In the genomic region with DNA sequence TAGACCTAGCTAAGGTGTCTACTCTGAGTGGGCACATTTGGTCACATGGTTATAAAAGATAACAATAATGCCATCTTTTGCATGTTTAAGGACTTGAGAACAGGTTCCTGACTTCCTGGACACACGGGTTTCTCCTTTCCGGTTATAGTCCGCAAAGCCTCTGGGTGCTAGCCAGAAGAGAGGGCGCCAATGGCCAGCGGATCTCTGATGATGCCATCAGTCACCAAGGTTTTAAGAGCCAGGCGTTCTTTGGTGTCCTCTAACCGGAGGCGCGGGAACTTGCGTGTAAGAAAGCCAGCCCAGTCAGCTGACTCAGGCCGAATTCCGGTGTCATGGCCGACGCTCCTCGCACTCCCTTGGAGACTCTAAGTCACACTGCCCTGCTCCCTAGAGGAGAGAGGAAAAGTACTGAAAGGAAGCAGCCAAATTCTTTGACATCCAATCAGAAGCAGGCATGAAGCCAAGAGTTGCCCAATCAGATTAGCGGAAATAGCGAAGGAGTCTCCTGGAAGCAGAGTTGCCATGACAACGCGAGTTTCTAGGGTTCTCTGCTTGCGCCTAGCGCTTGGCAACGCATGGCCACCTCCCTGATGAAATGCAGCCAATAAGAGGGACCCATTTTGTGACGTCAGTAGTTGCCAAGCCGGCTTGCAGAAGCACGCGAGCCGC, we compare ENCODE assay signal across 7 mouse cellular contexts. TPM values are rescaled to one million over a fixed set of nuclear protein-coding genes. Genes with fewer than 3 reads are reported as not detected.
A peak's percentile ranks its signal among the peaks of the same experiment; 100 is the strongest.
DNase-seq lines count a peak whose midpoint lies in the region; ATAC-seq lines count a peak whose summit lies in the region.

No protein-coding gene starts in this region.

- ATAC-seq in inflammation-experienced regulatory T-cells, adult 6 months: peak; percentile 93
- peak; percentile 74 for ATAC-seq in megakaryocyte-erythroid progenitor cell, adult 5-6 weeks (replicated peaks; ENCODE audit: low FRiP score, low TSS enrichment, poor library complexity, severe bottlenecking)

- DNase-seq in adrenal gland, adult 18-20 months (ENCODE audit: low spot score in 2 of 2): peak; percentile 60 to 67
- peak; percentile 100 for DNase-seq in embryo, embryonic 10.5 days (ENCODE audit: low spot score)
- peak; percentile 81 for DNase-seq in gastrocnemius, postnatal 14 days
- DNase-seq in left cerebral cortex, postnatal 10 days (ENCODE audit: extremely low spot score in 1 of 2, low spot score in 2 of 2): peak; percentile 96 to 99
- DNase-seq in right cerebral cortex, postnatal 25 days: peak; percentile 93

- intact Hi-C loops in gastrocnemius, postnatal 14 days (cut with DNase I; ENCODE audit: low total_unique reads): no loop called here
- intact Hi-C loops in left cerebral cortex, postnatal 10 days (cut with DNase I): no loop called here

RNA-seq across cellular contexts. Expression of a gene that starts 19.9 kb away (rescaled TPM):
- total RNA-seq in adrenal gland, adult 18-20 months (2021): 1 to 10 TPM in 1 of 2 experiments, under 1 TPM in 1; 0.86 to 1.0 TPM
- total RNA-seq in gastrocnemius, postnatal 14 days (2021): not detected
- polyA plus RNA-seq in inflammation-experienced regulatory T-cells, adult 6 months (2017; shearing (Covaris generic)): not detected
- 1 to 10 TPM; 2.1 to 2.9 TPM for total RNA-seq in left cerebral cortex, postnatal 10 days (2021)
- not detected in 2 replicates for total RNA-seq in megakaryocyte-erythroid progenitor cell, adult 5-6 weeks (2014; fragmentation: Nextera tagmentation)
- 0.65 TPM in 1 of 2 replicates, not detected in the other for total RNA-seq in megakaryocyte-erythroid progenitor cell, adult 5-6 weeks (2017)

RNA-seq across cellular contexts. Expression of a gene that starts 21.6 kb away (rescaled TPM):
- total RNA-seq in adrenal gland, adult 18-20 months (2021): 1 to 10 TPM; 4.7 to 6.9 TPM
- under 1 TPM; 0.35 to 0.49 TPM for total RNA-seq in gastrocnemius, postnatal 14 days (2021)
- not detected for polyA plus RNA-seq in inflammation-experienced regulatory T-cells, adult 6 months (2017; shearing (Covaris generic))
- total RNA-seq in left cerebral cortex, postnatal 10 days (2021): 10 to 100 TPM; 77.1 to 78.3 TPM
- not detected in 2 replicates for total RNA-seq in megakaryocyte-erythroid progenitor cell, adult 5-6 weeks (2014; fragmentation: Nextera tagmentation)
- 0.61 TPM in 1 of 2 replicates, not detected in the other for total RNA-seq in megakaryocyte-erythroid progenitor cell, adult 5-6 weeks (2017)

RNA-seq across cellular contexts. Expression of a gene that starts 23.3 kb away (rescaled TPM):
- 1 to 10 TPM; 5.0 to 7.3 TPM for total RNA-seq in adrenal gland, adult 18-20 months (2021)
- 1 to 10 TPM in 1 of 2 experiments, under 1 TPM in 1; 0.51 to 1.3 TPM for total RNA-seq in gastrocnemius, postnatal 14 days (2021)
- not detected for polyA plus RNA-seq in inflammation-experienced regulatory T-cells, adult 6 months (2017; shearing (Covaris generic))
- total RNA-seq in left cerebral cortex, postnatal 10 days (2021): 100 to 1,000 TPM; 311 to 323 TPM
- total RNA-seq in megakaryocyte-erythroid progenitor cell, adult 5-6 weeks (2014; fragmentation: Nextera tagmentation): not detected in 2 replicates
- not detected in 2 replicates for total RNA-seq in megakaryocyte-erythroid progenitor cell, adult 5-6 weeks (2017)

RNA-seq across cellular contexts. Expression of a gene that starts 59.7 kb away (rescaled TPM):
- total RNA-seq in adrenal gland, adult 18-20 months (2021): not detected
- total RNA-seq in gastrocnemius, postnatal 14 days (2021): not detected
- polyA plus RNA-seq in inflammation-experienced regulatory T-cells, adult 6 months (2017; shearing (Covaris generic)): not detected
- 10 to 100 TPM; 14.7 to 18.0 TPM for total RNA-seq in left cerebral cortex, postnatal 10 days (2021)
- total RNA-seq in megakaryocyte-erythroid progenitor cell, adult 5-6 weeks (2014; fragmentation: Nextera tagmentation): not detected in 2 replicates
- total RNA-seq in megakaryocyte-erythroid progenitor cell, adult 5-6 weeks (2017): not detected in 2 replicates

Comparison
In these comparisons a context has a peak if more than half of its experiments do, and no peak if none do; other contexts are left out.
1. Peak in every context shown above with its lines: DNase-seq and ATAC-seq.
2. RNA of a gene that starts 21.6 kb away (total RNA-seq): 77.1 to 78.3 TPM in left cerebral cortex, postnatal 10 days; 4.7 to 6.9 TPM in adrenal gland, adult 18-20 months, 0.61 TPM in megakaryocyte-erythroid progenitor cell, adult 5-6 weeks and 0.35 to 0.49 TPM in gastrocnemius, postnatal 14 days; every median in the first group is over 4 times any median in the second.
3. RNA of a gene that starts 23.3 kb away (total RNA-seq): 311 to 323 TPM in left cerebral cortex, postnatal 10 days; 5.0 to 7.3 TPM in adrenal gland, adult 18-20 months, 0.51 to 1.3 TPM in gastrocnemius, postnatal 14 days and not detected in megakaryocyte-erythroid progenitor cell, adult 5-6 weeks; every median in the first group is over 10 times any median in the second.